Mouse (Mus musculus): ENCODE data around the gene Zfr. TPM values are rescaled to one million over a fixed set of nuclear protein-coding genes. Genes with fewer than 3 reads are reported as not detected.

Gene Zfr
- polyA plus RNA-seq, 2 experiments: 91.6 to 160 TPM

DNA sequence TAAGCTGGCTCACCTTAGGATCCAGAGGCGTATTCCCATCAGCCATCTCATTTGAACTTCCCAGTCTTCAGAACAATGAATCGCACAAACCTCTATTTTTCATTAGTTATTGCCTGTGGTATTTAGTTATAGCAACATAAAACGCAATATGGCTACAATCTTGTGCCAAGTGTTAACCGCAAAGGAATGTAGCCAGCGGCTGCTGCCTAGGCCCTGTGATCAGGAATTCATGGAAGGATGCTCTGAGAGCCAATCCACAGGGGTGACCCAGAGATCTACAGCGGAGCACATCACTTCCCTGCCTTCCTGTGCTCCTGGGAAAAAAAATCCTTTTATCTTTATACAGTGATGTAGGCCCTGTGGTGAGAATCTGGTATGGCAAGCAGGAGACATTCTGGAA lies 43.2 kb upstream of the Zfr start:
- Histone ChIP-seq H3K27me3 (ENCODE audit: control insufficient read depth, insufficient read depth, low read length) (no peaks in the 10 kb centered on the region), H3K4me1 (ENCODE audit: control insufficient read depth, insufficient read depth, low read length) (peaks cover 2% of the 10 kb centered on the region; the same call in 1 of the 2 replicates), H3K9ac (ENCODE audit: low read depth, low read length, severe bottlenecking) (no peak overlapping the region), H3K27ac (replicated peaks; ENCODE audit: low read depth, low read length) (no peak overlapping the region), H3K4me3 (replicated peaks; ENCODE audit: low read length) (no peak overlapping the region), H3K36me3 (ENCODE audit: control insufficient read depth, insufficient read depth, low read length) (no peaks in the 10 kb centered on the region), H3K4me2 (replicated peaks; ENCODE audit: low read depth, low read length, severe bottlenecking) (no peak overlapping the region), H3K9me3 (ENCODE audit: control insufficient read depth, low read length) (no peaks in the 10 kb centered on the region)
- ATAC-seq (ENCODE audit: low FRiP score, low read depth) (peak; percentile 57), DNase-seq (ENCODE audit: low spot score) (peak; percentile 80)
- TF ChIP-seq POLR2A (IDR thresholded peaks at IDR 0.05; ENCODE audit: borderline replicate concordance, extremely low read depth, insufficient read depth, insufficient read length): no peak
- 54% methylated on average over 6 of the region's 6 CpGs for WGBS

DNA sequence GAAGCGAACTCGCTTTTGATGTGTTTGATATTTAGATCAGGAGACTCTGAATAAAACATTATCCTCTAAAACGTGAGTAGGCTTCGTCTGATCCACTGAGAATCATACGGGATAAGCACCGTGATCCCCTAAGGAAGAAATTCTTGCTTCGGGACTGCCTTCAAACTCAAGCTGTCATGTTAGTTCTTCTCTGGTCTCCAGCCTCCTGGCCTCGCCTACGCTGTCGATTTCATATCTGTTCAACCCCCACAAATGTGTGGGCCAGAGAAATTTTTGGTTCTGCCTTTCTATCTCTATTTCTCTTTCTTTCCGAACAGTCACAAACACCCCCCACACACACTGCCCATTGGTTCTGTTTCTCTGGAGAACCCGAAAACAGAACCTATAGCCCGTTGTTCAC lies 35.3 kb upstream of the Zfr start:
- H3K9me3 ChIP-seq (ENCODE audit: control insufficient read depth, low read length): no peaks in the 10 kb centered on the region
- H3K4me2 ChIP-seq (replicated peaks; ENCODE audit: low read depth, low read length, severe bottlenecking): no peak overlapping the region
- no peak for ATAC-seq (ENCODE audit: low FRiP score, low read depth)
- no peaks in the 10 kb centered on the region for H3K27me3 ChIP-seq (ENCODE audit: control insufficient read depth, insufficient read depth, low read length)
- DNase-seq (ENCODE audit: low spot score): no peak
- no peak overlapping the region for H3K4me3 ChIP-seq (replicated peaks; ENCODE audit: low read length)
- WGBS: 92% methylated on average over 13 of the region's 13 CpGs
- no peak overlapping the region for H3K9ac ChIP-seq (ENCODE audit: low read depth, low read length, severe bottlenecking)
- no peak for TF ChIP-seq POLR2A (IDR thresholded peaks at IDR 0.05; ENCODE audit: borderline replicate concordance, extremely low read depth, insufficient read depth, insufficient read length)
- H3K27ac ChIP-seq (replicated peaks; ENCODE audit: low read depth, low read length): no peak overlapping the region
- H3K36me3 ChIP-seq (ENCODE audit: control insufficient read depth, insufficient read depth, low read length): no peaks in the 10 kb centered on the region
- peaks cover 17% of the 10 kb centered on the region for H3K4me1 ChIP-seq (ENCODE audit: control insufficient read depth, insufficient read depth, low read length)

DNA sequence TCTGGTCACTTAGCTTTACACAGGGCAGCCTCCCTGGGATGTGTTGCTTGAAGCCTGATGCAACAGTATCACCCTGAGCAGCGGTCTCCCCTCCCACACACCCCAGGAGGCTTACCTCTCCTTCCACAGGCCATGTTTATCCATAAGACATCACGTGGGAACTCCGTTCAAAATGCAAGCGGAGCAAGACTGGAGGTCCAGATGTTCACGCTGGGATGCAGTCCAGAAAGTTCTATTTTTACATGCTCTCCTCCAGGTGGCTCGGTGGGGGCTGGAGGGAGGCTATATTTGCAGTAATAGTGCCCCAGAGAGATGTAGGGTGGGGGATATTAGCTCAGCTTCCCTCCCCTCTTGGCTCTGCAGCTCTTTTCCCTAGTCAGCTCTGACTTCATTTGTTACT lies 33.5 kb upstream of the Zfr start:
- Histone ChIP-seq H3K9me3 (ENCODE audit: control insufficient read depth, low read length) (no peaks in the 10 kb centered on the region), H3K4me2 (replicated peaks; ENCODE audit: low read depth, low read length, severe bottlenecking) (no peak overlapping the region), H3K4me3 (replicated peaks; ENCODE audit: low read length) (no peak overlapping the region), H3K27ac (replicated peaks; ENCODE audit: low read depth, low read length) (peak overlapping the region; percentile 81), H3K36me3 (ENCODE audit: control insufficient read depth, insufficient read depth, low read length) (no peaks in the 10 kb centered on the region), H3K9ac (ENCODE audit: low read depth, low read length, severe bottlenecking) (no peak overlapping the region), H3K4me1 (ENCODE audit: control insufficient read depth, insufficient read depth, low read length) (peaks cover 20% of the 10 kb centered on the region), H3K27me3 (ENCODE audit: control insufficient read depth, insufficient read depth, low read length) (no peaks in the 10 kb centered on the region)
- peak; percentile 94 for ATAC-seq (ENCODE audit: low FRiP score, low read depth)
- 23% methylated on average over 6 of the region's 6 CpGs for WGBS
- TF ChIP-seq POLR2A (IDR thresholded peaks at IDR 0.05; ENCODE audit: borderline replicate concordance, extremely low read depth, insufficient read depth, insufficient read length): no peak
- peak; percentile 96 for DNase-seq (ENCODE audit: low spot score)

DNA sequence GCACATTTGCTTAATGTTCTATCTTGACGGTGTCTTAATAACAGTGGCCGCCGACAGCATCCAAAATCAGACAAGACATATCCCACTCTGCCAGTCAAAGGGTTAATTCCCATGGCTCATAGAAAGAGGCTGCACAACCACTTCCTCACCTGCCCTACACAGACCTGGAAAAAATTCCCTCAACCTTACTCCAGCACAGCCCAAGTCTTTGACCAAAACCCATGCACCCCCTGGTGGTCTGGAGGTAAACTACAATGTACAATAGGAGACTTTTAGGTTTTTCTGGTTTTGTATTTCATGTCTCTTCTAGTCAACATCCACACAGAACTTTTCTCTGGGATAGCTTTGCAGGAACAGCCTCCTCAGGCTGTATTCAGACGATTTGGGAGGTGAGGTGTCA lies 32.8 kb upstream of the Zfr start:
- Histone ChIP-seq H3K4me1 (ENCODE audit: control insufficient read depth, insufficient read depth, low read length) (peaks cover 20% of the 10 kb centered on the region), H3K27me3 (ENCODE audit: control insufficient read depth, insufficient read depth, low read length) (no peaks in the 10 kb centered on the region), H3K9ac (ENCODE audit: low read depth, low read length, severe bottlenecking) (no peak overlapping the region), H3K4me3 (replicated peaks; ENCODE audit: low read length) (no peak overlapping the region), H3K36me3 (ENCODE audit: control insufficient read depth, insufficient read depth, low read length) (no peaks in the 10 kb centered on the region), H3K27ac (replicated peaks; ENCODE audit: low read depth, low read length) (peak overlapping the region; percentile 81), H3K4me2 (replicated peaks; ENCODE audit: low read depth, low read length, severe bottlenecking) (no peak overlapping the region), H3K9me3 (ENCODE audit: control insufficient read depth, low read length) (no peaks in the 10 kb centered on the region)
- WGBS: 71% methylated on average over 4 of the region's 4 CpGs
- ATAC-seq (ENCODE audit: low FRiP score, low read depth) (peak; percentile 24; the same call in 1 of the 2 replicates), DNase-seq (ENCODE audit: low spot score) (peak; percentile 66)
- TF ChIP-seq POLR2A (IDR thresholded peaks at IDR 0.05; ENCODE audit: borderline replicate concordance, extremely low read depth, insufficient read depth, insufficient read length): no peak

DNA sequence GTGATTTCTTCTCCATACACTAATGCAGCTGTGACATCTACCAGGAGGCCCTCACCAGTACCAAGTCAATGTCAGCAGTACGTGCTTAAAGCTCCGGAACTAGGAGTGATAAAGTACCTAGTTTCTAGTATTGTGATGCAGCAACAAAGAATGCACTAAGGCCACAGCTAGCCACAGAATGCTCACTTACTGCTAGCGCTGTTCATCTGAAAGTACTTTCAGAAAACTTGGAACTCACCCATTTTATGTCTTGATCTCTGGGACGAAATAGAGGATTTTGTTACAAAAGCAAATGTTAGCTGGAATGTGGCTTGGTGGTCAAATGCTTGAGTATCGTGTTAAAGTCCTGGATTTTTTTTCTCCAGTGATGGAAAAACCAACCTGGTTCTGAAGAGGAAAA lies 30.0 kb upstream of the Zfr start:
- Histone ChIP-seq H3K9me3 (ENCODE audit: control insufficient read depth, low read length) (no peaks in the 10 kb centered on the region), H3K4me1 (ENCODE audit: control insufficient read depth, insufficient read depth, low read length) (peaks cover 22% of the 10 kb centered on the region), H3K4me2 (replicated peaks; ENCODE audit: low read depth, low read length, severe bottlenecking) (no peak overlapping the region), H3K27me3 (ENCODE audit: control insufficient read depth, insufficient read depth, low read length) (no peaks in the 10 kb centered on the region), H3K36me3 (ENCODE audit: control insufficient read depth, insufficient read depth, low read length) (no peaks in the 10 kb centered on the region), H3K4me3 (replicated peaks; ENCODE audit: low read length) (no peak overlapping the region), H3K27ac (replicated peaks; ENCODE audit: low read depth, low read length) (0 out of 2 replicates have a peak overlapping the region, but pooled peaks have one; percentile 52), H3K9ac (ENCODE audit: low read depth, low read length, severe bottlenecking) (no peak overlapping the region)
- TF ChIP-seq POLR2A (IDR thresholded peaks at IDR 0.05; ENCODE audit: borderline replicate concordance, extremely low read depth, insufficient read depth, insufficient read length): no peak
- 46% methylated on average over 5 of the region's 5 CpGs for WGBS
- ATAC-seq (ENCODE audit: low FRiP score, low read depth): no peak
- peak; percentile 49 for DNase-seq (ENCODE audit: low spot score)

DNA sequence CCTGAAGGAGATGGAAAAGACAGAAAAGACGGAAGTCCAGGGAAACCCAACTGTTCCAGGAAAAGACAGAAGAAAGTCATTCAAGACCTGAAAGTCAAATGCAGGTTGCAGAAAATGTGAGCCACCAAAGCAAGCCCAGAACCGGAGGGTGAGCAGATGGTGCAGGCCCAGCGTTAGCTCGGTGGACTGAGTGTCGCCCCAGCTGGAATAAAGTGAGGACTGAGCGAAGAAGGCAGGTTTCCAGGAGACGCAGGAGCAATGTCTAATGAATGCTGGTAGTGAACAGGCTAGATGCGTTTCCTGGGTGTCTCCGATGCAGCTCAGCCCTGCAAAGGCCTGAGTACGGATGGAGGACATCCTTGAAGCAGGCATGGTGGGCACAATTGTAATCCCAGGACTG lies 29.5 kb upstream of the Zfr start:
- DNase-seq (ENCODE audit: low spot score) (no peak), ATAC-seq (ENCODE audit: low FRiP score, low read depth) (no peak)
- Histone ChIP-seq H3K27me3 (ENCODE audit: control insufficient read depth, insufficient read depth, low read length) (no peaks in the 10 kb centered on the region), H3K4me1 (ENCODE audit: control insufficient read depth, insufficient read depth, low read length) (peaks cover 25% of the 10 kb centered on the region), H3K4me2 (replicated peaks; ENCODE audit: low read depth, low read length, severe bottlenecking) (no peak overlapping the region), H3K36me3 (ENCODE audit: control insufficient read depth, insufficient read depth, low read length) (no peaks in the 10 kb centered on the region), H3K9ac (ENCODE audit: low read depth, low read length, severe bottlenecking) (no peak overlapping the region; the same call in 1 of the 2 replicates), H3K9me3 (ENCODE audit: control insufficient read depth, low read length) (no peaks in the 10 kb centered on the region), H3K4me3 (replicated peaks; ENCODE audit: low read length) (no peak overlapping the region), H3K27ac (replicated peaks; ENCODE audit: low read depth, low read length) (peak overlapping the region; percentile 52; the same call in 1 of the 2 replicates)
- 81% methylated on average over 10 of the region's 10 CpGs for WGBS
- TF ChIP-seq POLR2A (IDR thresholded peaks at IDR 0.05; ENCODE audit: borderline replicate concordance, extremely low read depth, insufficient read depth, insufficient read length): no peak
